Mouse (Mus musculus): Measurements from ENCODE around the gene Gm26620.

GRCm38 (mm10) chr1:170900799-170901467, 16.1 kb downstream of the Gm26620 start:
- TF ChIP-seq CTCF (IDR thresholded peaks at IDR 0.05; ENCODE audit: control insufficient read depth, insufficient read depth, insufficient read length) (no peak), USF1 (IDR thresholded peaks at IDR 0.05; ENCODE audit: low read depth) (no peak), MYOG (IDR thresholded peaks at IDR 0.05; ENCODE audit: control insufficient read depth, extremely low read depth, insufficient read length) (no peak), MAX (IDR thresholded peaks at IDR 0.05) (no peak), MYOD1 (IDR thresholded peaks at IDR 0.05; ENCODE audit: control insufficient read depth, insufficient read length, low read depth) (no peak)
